Mouse (Mus musculus) MEL (cell line): ENCODE results near the gene Spata1.

Experiments
- CTCF ChIP-seq, 3 experiments: IDR thresholded peaks in 2 of 3; conservative IDR thresholded peaks in 1 of 3; 2 replicates each; pipeline ENCODE4 v1.5.1; 2011 to 2012; ENCODE audit warnings: low read length in 3 of 3, low read depth in 2 of 3, mild to moderate bottlenecking in 2 of 3, improper control_type of control experiment in 1 of 3, inconsistent platforms in 1 of 3, mixed read lengths in 1 of 3, moderate library complexity in 1 of 3; ENCODE audit not compliant: control insufficient read depth in 1 of 3, insufficient read depth in 1 of 3, poor library complexity in 1 of 3, severe bottlenecking in 1 of 3
- JUND ChIP-seq: IDR thresholded peaks from 2 replicates; pipeline ENCODE4 v1.6.1; 2011; ENCODE audit warnings: low read depth, mild to moderate bottlenecking, improper control_type of control experiment, low read length
- KAT2A ChIP-seq: conservative IDR thresholded peaks from 2 replicates; pipeline ENCODE4 v1.6.1; 2012; ENCODE audit warnings: low read depth, low read length, improper control_type of control experiment, inconsistent platforms
- MAZ ChIP-seq: IDR thresholded peaks from 2 replicates; pipeline ENCODE4 v1.6.1; 2012; ENCODE audit warnings: low read depth, mild to moderate bottlenecking, inconsistent platforms, low read length, improper control_type of control experiment
- POLR2AphosphoS5 ChIP-seq: IDR thresholded peaks from 2 replicates; pipeline ENCODE4 v1.6.1; 2012; ENCODE audit warnings: low read depth, borderline replicate concordance, mild to moderate bottlenecking, inconsistent platforms, low read length, moderate library complexity, mixed read lengths
- UBTF ChIP-seq: IDR thresholded peaks from 2 replicates; pipeline ENCODE4 v1.6.1; 2012; ENCODE audit warnings: low read depth, mild to moderate bottlenecking, inconsistent platforms, low read length, improper control_type of control experiment, moderate library complexity, borderline replicate concordance; ENCODE audit not compliant: insufficient read depth
- USF1 ChIP-seq: IDR thresholded peaks from 2 replicates; pipeline ENCODE4 v1.6.1; 2014; ENCODE audit warnings: low read depth, mild to moderate bottlenecking, inconsistent platforms, low read length, improper control_type of control experiment, moderate library complexity

DNA sequence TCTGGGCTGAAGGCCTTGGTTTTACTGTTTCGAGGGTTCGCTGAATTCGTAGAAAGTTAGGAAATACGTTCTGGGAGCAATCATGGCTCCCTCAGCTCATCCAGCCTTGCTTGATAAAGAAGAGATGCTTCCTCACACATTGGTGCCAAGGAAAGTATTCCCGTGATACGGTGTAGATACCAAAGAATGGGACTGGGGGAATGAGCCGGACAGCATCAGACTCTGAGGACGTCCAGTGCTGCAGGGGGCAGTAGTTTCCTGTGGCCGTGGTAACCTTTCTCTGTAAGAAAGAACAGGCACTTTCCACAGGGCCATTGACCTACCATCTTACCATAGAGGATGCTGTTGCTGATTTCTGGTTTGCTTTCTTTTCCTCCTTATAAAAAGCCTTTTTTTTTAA is 80.0 kb downstream of the Spata1 start:
- TF ChIP-seq MAZ (no peak), CTCF (IDR thresholded peaks at IDR 0.05 in 2 of 3, conservative IDR thresholded peaks at IDR 0.05 in 1 of 3; ENCODE audit: control insufficient read depth in 1 of 3, insufficient read depth in 1 of 3, low read depth in 2 of 3, low read length in 3 of 3, poor library complexity in 1 of 3, severe bottlenecking in 1 of 3) (no peak), JUND (no peak), POLR2AphosphoS5 (no peak), UBTF (no peak), USF1 (no peak), KAT2A (no peak)
